Mouse (Mus musculus) neutrophil, adult 5-6 weeks (primary cell): ENCODE data around the gene Cyp2d22. TPM values are rescaled to one million over a fixed set of nuclear protein-coding genes. Genes with fewer than 3 reads are reported as not detected.
"Not testable (repeated sequence)": the region's sequence is repeated elsewhere in the genome, so short reads cannot be mapped to it uniquely, and the experiment has no call there.

ENCODE experiments used
- ATAC-seq: fragments of 151-379, 151-347 bp; 2 replicates; pipeline ENCODE4 v1.8.0; 2017; ENCODE audit warnings: mild to moderate bottlenecking, moderate TSS enrichment; ENCODE audit not compliant: insufficient number of reproducible peaks, poor library complexity, low FRiP score, severe bottlenecking; ENCODE audit errors: extremely low read depth
- total RNA-seq: library from RNA; stranded (forward); fragments of 200-1000 nt; gene quantifications from 2 replicates; pipeline ENCODE4 v1.2.3, GENCODE M21; 2017

Gene Cyp2d22
- total RNA-seq: 2.2 and 4.7 TPM in 2 replicates

DNA sequence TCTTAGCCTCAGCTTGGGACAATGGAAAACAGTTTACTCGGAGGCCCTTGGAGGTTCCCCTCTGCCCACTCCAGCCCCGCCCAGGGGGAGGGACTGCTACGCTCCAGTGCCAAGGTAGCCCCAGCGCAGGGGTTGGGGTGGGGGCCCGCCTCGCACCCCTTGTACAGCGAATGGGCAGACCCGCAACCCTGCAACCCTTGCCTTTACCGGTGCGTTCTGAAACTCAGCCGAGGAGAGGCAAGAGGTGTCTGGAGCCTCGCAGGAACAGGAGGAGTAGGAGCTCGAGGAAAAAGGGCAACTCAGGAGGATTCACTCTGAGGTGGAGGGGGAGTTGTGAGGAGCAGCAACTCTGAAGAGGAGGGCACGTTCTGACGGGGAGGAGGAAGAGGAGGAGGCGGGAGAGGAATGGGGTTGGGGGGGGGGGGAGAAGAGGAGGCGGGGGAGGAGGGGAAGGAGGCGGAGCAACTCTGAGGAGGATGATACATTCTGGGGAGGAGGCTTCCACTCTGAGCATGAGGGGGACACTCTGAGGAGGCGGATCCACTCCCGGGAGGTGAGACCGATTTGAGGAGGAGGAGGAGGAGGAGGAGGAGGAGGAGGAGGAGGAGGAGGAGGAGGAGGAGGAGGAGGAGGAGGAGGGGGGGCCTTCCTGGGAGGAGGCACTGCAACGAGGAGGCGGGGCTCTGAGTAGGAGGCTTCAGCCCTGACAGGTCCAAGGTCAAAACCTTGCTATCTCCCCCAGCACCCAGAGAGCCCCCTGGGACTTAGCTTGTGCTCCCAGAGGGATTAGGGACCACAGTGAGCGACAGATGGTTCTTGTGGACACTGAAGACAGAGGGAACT, at the start of gene Cyp2d22:
Gene Cyp2d22, minus strand, starts transcription at position 390 of the 843 bp plus-strand sequence.
- ATAC-seq: peak; percentile 52

DNA sequence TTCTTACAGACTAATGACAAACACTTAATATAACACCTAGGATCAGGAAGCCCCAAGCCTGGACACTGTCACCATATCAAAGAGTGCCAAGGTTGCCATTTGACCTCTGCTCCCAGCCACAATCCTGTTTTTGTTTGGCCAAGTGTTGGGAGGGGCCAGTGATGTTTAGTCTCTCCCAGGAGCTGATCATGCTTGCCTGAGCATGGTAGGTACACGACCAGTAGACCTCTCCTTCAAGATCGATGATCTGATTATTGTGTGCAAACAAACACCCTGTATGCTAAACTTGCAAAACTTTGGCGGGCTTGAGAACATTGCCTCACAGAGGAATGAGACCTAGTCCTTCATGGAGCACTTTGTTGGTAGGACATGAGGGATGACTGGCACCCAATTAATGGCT, 43.4 kb upstream of the Cyp2d22 start:
- ATAC-seq: no peak

- ATAC-seq: no peak
Observed at GRCm38 (mm10) chr15:82422935-82423334, 42.9 kb upstream of the Cyp2d22 start.

DNA sequence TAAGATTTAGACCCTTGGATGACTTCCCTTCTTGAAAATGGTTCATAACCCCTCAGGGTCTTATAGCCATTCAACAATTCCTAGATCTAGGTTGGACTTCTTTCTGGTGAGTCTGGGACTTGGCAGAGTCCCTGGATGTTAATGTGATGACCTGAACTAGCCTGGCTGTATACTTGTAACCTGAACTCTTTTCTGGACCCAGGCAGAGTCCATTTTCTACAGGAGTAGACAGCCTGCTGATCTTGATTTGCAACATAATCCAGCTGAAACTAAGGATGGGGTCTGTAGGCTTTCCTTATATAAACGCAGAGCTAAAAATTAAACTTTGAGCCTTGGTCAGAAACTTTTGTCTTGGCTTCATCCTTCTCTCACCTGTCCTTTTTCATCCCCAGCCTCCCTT, 38.6 kb upstream of the Cyp2d22 start:
- ATAC-seq: no peak

GRCm38 (mm10) chr15:82416797-82417789, 37.0 kb upstream of the Cyp2d22 start:
- peak; percentile 80 for ATAC-seq

DNA sequence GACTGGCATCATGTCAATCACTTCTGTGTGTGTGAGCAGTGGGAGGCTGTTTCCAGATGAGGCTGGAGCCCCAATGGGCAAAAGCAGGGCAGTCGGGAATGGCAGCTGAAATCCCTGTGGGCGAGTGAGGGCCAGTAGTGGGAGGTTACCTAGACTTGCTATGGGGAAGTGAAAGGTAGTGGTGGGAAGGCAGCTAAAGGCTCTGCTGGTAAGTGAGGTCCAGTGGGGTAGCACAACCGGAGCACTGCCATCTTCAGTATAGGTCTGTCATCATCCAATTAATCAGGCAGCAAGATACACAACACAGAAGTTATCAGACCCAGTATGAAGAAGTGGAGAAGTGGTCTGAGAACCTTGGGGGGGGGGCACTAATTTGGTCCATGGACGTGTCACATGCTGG, 27.5 kb upstream of the Cyp2d22 start:
- no peak for ATAC-seq

- ATAC-seq: no peak
Observed at GRCm38 (mm10) chr15:82406981-82407380, 26.9 kb upstream of the Cyp2d22 start, which contains the start of gene Cyp2d10. Cyp2d10 (minus strand) TSS chr15:82407195.

DNA sequence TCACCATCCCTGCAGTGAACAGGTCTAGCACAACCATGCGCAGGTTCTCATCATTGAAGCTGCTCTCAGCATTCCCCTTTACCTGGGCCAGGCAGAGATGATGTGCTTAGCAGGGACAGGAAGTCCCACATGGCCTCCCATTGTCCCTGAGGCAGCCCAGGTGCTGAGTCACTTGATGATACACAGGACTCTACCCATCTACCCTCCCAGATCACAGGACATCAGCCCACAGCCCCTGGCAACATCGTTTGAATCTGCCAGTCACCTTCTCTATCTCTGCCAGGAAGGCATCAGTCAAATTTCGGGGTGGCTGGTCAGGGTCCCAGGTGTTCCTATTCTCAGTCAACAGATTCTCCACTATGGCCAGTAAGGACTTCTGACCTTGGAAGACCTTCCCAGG, 24.1 kb upstream of the Cyp2d22 start:
- no peak for ATAC-seq

DNA sequence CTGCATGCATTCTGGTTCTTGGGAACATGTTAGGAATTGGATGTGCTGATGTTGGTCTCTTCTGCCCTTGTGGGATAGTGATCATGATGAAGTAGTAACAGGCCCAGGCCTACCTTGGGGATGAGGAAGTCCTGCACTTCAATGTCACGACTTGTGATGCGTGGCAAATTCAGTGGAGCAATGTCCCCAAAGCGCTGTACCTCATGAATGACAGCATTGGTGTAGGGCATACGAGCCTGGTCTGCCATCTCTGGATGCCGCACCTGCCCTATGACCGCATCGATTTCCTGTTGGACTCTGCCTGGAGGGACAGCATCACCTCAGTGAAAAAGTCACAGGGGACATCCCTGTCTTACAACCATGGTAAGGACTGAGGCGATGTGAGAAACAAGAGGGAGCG, 23.5 kb upstream of the Cyp2d22 start:
- ATAC-seq: no peak

- ATAC-seq: no peak
Observed at GRCm38 (mm10) chr15:82402741-82403140, 22.7 kb upstream of the Cyp2d22 start.

- no peak for ATAC-seq
Observed at GRCm38 (mm10) chr15:82402106-82402505, 22.0 kb upstream of the Cyp2d22 start.

DNA sequence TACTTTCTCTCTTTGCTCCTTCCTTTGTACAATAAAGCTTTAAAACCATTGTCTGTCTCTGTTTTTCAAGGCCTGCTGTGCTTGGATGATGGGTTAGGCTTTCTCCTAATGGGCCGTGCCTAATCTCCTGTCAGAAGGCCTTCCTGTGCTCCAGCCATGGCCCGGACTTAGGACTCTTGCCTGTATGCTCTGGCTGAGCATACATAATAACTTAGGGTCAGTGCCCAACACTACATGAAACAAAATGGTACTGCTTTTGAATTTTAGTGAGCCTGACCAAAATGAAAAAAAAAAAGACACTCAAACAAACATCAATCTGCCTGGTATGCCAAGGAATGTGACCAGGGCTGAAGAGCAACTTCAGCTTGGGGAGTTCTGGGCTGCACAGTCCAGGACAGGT, 21.5 kb upstream of the Cyp2d22 start:
- ATAC-seq: no peak

DNA sequence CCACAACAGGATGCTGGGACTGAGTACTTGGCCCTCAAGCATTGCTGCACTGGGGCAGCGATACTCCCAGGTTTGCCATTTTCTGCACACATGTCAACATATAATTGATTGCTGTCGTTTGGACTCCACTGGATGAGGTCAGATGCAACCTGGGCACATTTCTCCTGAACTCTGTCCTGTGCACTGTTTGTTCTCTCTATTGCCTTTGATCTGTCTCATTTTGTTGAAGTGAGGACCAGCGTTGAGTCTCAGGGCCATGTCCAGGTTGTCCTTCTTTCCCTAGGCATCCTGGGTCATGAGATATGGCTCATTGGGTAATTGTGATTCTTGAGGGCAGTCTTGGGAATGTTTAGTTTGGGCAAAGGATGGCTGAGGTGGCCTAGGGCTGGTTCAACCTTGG, 15.9 kb upstream of the Cyp2d22 start:
- ATAC-seq: not testable (repeated sequence)

DNA sequence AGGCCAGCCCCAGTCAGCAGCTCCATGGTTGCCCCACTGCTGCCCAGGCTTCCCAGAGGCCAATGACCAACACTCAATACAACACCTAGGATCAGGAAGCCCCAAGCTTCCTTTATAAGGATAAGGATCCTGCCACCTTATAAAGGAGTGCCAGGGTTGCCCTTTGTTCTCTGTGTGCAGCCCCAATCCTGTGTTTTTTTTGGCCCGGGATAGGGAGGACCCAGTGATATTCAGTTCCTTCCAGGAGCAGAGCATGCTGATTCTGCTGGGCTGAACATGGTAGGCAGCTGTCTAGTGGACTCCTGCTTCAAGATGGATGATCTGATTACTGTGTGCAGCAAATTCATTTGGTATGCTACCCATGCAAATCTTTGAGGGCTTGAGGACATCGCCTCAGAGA, 13.9 kb upstream of the Cyp2d22 start, which contains the start of gene Cyp2d11:
Gene Cyp2d11, minus strand, starts transcription at position 101 of the 400 bp plus-strand sequence.
- not testable (repeated sequence) for ATAC-seq

DNA sequence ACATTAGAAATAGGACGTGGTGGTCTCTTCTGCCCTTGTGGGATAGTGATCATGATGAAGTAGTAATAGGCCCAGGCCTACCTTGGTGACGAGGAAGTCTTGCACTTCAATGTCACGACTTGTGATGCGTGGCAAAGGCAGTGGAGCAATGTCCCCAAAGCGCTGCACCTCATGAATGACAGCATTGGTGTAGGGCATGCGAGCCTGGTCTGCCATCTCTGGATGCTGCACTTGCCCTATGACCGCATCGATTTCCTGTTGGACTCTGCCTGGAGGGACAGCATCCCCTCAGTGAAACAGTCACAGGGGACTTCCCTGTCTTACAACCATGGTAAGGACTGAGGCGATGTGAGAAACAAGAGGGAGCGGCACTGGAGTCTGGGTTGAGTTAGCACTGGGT, 9.9 kb upstream of the Cyp2d22 start:
- not testable (repeated sequence) for ATAC-seq

DNA sequence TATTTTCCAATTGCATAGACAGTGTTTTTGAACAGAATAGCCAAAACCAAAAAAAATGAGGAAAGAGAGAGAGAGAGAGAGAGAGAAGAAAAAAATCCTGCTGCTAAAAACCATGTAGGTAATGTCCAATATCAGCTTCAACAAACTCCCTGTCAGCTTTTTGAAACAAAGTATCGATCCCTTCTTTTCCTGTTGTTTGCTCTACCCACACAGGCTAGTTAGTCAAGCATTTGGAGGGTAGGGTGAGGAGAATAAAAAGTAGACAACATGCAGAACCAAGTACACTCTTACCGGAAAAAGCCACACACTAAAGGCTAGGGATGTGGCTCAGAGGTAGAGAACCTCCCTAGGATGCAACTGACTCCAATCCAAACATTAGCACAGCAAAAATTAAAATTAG, 5.7 kb upstream of the Cyp2d22 start:
- no peak for ATAC-seq

- no peak for ATAC-seq
Observed at GRCm38 (mm10) chr15:82382441-82382840, 2.4 kb upstream of the Cyp2d22 start.

- ATAC-seq: no peak
Observed at GRCm38 (mm10) chr15:82380714-82381062, 628 bp upstream of the Cyp2d22 start.

DNA sequence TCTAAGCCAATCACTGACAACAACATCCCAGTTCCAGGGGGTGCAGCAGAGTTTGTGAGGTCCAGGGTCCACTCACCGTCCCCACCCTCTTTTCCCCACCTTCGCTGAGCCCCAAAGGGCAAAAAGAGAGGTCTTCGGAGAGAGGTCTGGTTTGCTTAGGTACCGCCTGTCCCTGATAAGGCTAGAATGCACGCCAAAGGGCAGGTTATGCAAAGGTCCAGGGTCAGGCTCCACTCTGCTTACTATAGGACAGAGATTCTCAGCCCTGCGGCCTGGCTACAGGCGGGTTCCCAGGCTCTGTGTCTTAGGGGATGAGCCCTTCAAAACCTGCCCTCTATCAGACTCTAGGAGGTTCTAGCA, 569 bp downstream of the Cyp2d22 start:
- ATAC-seq: no peak
